Mouse (Mus musculus): ENCODE results near the gene Rps18.

Gene Rps18

GRCm38 (mm10) chr17:33948090-33948904 is 7.5 kb downstream of the Rps18 start:
- DNase-seq (ENCODE audit: low read depth in 1 of 2, low spot score in 2 of 2), result no peak

GRCm38 (mm10) chr17:33947430-33948089 is 8.2 kb downstream of the Rps18 start:
- DNase-seq (ENCODE audit: low read depth in 1 of 2, low spot score in 2 of 2), result no peak

GRCm38 (mm10) chr17:33943454-33943853 is 12.3 kb downstream of the Rps18 start:
- DNase-seq (ENCODE audit: low read depth in 1 of 2, low spot score in 2 of 2), result no peak

- no peak for DNase-seq (ENCODE audit: low read depth in 1 of 2, low spot score in 2 of 2)
Measured at GRCm38 (mm10) chr17:33941381-33941780, 14.4 kb downstream of the Rps18 start.

GRCm38 (mm10) chr17:33940981-33941380 is 14.8 kb downstream of the Rps18 start:
- no peak for DNase-seq (ENCODE audit: low read depth in 1 of 2, low spot score in 2 of 2)

- peak in 1 of 2 experiments; percentile 69 for DNase-seq (ENCODE audit: low read depth in 1 of 2, low spot score in 2 of 2)
Measured at GRCm38 (mm10) chr17:33940206-33940805, 15.5 kb downstream of the Rps18 start, which contains the start of the genes Pfdn6 and Wdr46. Gene Pfdn6, minus strand, starts transcription at chr17:33940343. Gene Wdr46, plus strand, starts transcription at chr17:33940660.

GRCm38 (mm10) chr17:33938783-33939182 is 17.0 kb downstream of the Rps18 start:
- no peak for DNase-seq (ENCODE audit: low read depth in 1 of 2, low spot score in 2 of 2)

- DNase-seq (ENCODE audit: low read depth in 1 of 2, low spot score in 2 of 2), result no peak
Measured at GRCm38 (mm10) chr17:33936993-33937392, 18.8 kb downstream of the Rps18 start.

GRCm38 (mm10) chr17:33935422-33936055 is 20.3 kb downstream of the Rps18 start:
- no peak for DNase-seq (ENCODE audit: low read depth in 1 of 2, low spot score in 2 of 2)

GRCm38 (mm10) chr17:33932970-33933369 is 22.8 kb downstream of the Rps18 start:
- no peak for DNase-seq (ENCODE audit: low read depth in 1 of 2, low spot score in 2 of 2)

- DNase-seq (ENCODE audit: low read depth in 1 of 2, low spot score in 2 of 2), result no peak
Measured at GRCm38 (mm10) chr17:33932448-33932847, 23.4 kb downstream of the Rps18 start.

GRCm38 (mm10) chr17:33931947-33932346 is 23.9 kb downstream of the Rps18 start:
- DNase-seq (ENCODE audit: low read depth in 1 of 2, low spot score in 2 of 2), result no peak

- no peak for DNase-seq (ENCODE audit: low read depth in 1 of 2, low spot score in 2 of 2)
Measured at GRCm38 (mm10) chr17:33931159-33931866, 24.5 kb downstream of the Rps18 start.

- DNase-seq (ENCODE audit: low read depth in 1 of 2, low spot score in 2 of 2), result peak in 1 of 2 experiments; percentile 60
Measured at GRCm38 (mm10) chr17:33930280-33931158, 25.3 kb downstream of the Rps18 start.

- DNase-seq (ENCODE audit: low read depth in 1 of 2, low spot score in 2 of 2), result peak; percentile 78 to 85
Measured at GRCm38 (mm10) chr17:33929371-33930279, 26.2 kb downstream of the Rps18 start, which contains the start of gene Rgl2. Gene Rgl2, plus strand, starts transcription at chr17:33929543.

GRCm38 (mm10) chr17:33928251-33928947 is 27.4 kb downstream of the Rps18 start:
- DNase-seq (ENCODE audit: low read depth in 1 of 2, low spot score in 2 of 2), result no peak

- no peak for DNase-seq (ENCODE audit: low read depth in 1 of 2, low spot score in 2 of 2)
Measured at GRCm38 (mm10) chr17:33926207-33926932, 29.4 kb downstream of the Rps18 start.

Measured in monocyte, adult 2 months (primary cell).